Mouse (Mus musculus): Measurements from ENCODE around the gene Tubb4a. TPM values are rescaled to one million over a fixed set of nuclear protein-coding genes. Genes with fewer than 3 reads are reported as not detected.
"Not testable (repeated sequence)": the region's sequence is repeated elsewhere in the genome, so short reads cannot be mapped to it uniquely, and the experiment has no call there.

Tubb4a gene
- 3.2 and 4.2 TPM in 2 replicates for polyA plus RNA-seq (2012; rRNA removed)

DNA sequence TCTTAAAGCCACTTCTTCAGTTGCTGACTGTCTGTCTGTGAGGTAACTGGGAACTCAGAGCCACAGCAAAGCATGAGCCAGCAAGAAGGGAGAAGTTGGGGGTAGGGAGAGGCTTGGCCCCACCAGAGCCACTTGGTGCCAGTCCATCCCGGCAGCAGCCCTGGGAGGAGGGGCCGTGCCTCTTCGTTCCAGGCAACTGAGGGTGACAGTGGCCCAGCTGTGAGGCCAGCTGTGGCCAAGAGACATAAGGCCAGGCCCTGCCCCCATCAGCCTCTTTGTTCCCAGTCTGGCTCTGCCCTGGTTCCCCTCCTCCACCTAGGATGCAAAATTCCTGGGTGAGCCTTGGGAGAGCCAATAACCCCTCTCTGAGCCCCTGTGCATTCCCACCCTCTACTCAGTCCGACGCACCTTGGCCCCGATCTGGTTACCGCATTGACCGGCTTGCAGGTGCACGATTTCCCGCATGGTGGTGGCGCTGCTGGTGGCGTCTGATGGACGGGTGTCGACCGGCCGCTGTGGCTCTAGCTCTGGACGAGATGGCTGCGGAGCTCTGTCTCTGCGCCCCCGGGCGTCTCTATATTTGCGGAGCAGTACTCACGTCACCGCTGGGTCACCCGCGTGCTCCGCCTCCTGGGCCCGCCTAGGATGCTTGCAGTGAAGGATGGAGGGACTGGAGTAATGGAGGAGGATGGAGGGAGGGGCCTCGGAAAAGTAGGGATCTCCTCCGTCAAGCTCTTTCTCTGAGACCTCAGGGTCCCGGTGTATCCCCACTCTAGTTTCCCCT, at the start of gene Tubb4a:
Gene Tubb4a, minus strand, starts transcription at position 734 of the 784 bp plus-strand sequence.
- DNase-seq (ENCODE audit: low read depth, low spot score), result no peak
- 7% methylated on average over 31 of the region's 31 CpGs for WGBS

DNA sequence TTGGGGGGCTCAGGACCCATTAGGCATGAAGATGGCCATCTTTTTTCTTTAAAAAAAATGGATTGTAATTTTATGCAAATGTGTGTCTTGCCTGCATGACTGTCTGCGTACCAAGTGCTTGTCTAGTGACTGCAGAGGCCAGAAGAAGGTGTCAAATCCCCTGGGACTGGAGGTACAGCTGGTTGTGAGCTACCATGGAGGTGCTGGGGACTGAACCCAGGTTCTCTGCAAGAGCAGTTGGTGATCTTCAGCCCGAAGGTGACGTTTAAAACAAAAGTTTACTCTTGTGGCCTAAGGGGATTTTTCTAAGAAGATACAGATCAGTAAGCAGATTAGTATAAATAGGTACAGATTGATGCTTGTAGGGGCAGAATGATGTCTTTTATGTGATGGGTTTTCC, 48.1 kb upstream of the Tubb4a start:
- no peak for DNase-seq (ENCODE audit: low read depth, low spot score)
- 84% methylated on average over 3 of the region's 3 CpGs for WGBS

DNA sequence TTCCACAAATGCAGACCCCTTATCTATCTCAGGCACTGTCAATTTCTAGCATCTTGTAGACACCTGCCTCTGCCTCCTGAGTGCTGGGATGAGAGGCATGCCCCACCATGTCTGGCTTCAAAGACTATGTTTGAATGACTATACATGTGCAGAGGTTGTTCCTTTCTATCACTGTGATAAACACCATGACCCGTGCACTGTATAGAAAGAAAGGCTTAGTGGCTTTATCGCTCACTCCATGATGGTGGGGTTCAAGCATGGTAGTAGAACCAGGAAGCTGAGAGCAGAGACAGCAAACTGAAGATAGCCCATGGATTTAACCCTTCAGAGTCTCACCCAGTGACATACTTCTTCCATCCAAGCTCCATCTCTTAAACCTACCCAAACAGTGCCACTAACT, 47.1 kb upstream of the Tubb4a start:
- DNase-seq (ENCODE audit: low read depth, low spot score), result no peak
- 73% methylated on average over 2 of the region's 2 CpGs for WGBS

DNA sequence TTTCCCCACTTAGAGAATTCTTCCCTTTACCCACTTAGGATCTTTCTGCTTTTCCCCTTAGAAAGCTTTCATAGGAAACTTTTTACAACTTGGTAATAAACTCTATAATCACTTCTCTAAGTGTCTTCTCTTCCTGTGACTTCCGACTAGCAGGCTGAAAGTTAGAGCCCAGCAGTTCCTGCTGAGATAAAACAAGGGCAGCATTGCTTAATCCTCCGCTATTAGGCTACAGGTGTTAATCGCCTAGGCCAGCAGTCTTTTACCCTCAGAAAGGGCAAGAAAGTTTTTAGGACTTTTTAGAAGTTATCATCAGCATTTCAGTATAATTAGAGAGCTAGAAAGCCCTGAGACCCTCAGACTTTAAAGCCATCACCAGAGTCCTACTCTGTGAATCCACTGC, 46.4 kb upstream of the Tubb4a start:
- not testable (repeated sequence) for DNase-seq (ENCODE audit: low read depth, low spot score)
- 10% methylated on average over 3 of the region's 3 CpGs for WGBS

DNA sequence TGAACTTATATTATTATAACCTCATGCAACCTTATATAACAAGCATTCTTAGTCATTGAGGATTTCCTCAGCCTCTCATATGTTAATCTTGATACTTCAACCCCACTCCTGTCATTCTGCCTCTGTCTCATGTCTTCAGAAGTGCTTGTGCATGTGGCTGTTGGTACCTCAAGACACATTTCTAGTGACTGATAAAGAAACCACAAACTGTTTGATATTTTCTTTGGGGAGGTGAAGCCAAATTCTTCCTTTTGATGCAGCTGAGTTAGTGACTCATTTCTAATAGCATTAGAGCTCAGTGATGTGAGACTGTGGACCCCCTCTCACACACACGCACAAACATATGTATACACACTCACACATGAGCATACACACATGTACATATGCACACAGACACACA, 44.2 kb upstream of the Tubb4a start:
- WGBS, result 87% methylated on average over 1 of the region's 1 CpGs

DNA sequence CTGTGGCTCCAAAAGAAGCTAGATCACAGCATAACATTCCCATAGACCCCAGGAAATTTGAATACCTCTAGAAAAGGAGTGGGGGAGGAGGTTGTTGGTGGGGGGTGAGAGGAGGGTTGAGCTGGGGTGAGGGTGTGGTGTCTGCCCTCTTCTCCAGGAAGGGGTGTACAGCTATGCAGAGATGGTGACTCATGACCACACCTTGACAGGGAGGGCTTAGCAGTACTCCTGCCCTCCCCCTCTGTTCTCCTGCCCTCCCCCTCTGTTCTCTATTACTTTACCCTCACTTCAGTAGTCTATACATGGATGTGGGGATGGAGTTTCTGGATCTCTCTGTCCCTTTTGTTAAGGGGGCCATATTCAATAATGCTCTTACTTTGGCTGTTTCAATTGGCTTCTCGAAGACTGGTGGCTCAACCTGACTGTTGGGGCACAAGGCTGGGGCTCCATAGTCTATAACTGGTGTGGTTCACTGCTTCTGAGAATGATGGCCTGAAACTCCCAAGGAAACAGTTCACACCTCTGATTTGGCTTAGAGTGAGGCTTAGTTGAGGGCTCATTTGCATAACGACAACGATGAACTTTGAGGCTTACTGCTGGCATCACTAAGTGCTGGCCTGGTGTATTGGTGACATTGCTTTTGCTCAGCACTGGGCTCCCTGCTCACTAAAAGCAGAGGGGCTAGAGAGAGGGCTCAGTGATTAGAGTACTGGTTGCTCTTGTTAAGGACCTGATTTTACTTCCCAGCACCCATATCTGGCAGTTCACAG, 38.5 kb upstream of the Tubb4a start:
- WGBS, result 60% methylated on average over 3 of the region's 3 CpGs
- DNase-seq (ENCODE audit: low read depth, low spot score), result no peak

More for the DNA sequence above, 44.2 kb upstream of the Tubb4a start:
- no peak for DNase-seq (ENCODE audit: low read depth, low spot score)

DNA sequence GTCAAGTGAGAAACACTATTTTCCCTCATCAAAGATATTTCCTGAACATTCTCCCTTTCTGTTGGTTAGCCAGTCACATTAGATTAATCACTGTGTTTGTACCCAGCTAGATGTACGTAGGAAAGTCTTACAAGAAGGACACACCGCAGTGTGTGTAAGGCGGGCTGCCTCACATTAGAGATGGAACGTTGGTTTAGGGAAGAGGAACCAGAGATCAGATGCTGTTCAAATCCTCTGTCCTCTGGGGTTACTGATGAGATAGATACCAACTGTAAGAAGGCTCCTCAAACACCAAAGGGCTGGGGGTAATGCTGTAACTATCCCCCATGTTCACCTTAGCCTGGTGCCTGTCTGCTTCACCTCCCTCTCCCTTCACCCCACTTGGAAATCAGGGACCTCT, 37.2 kb upstream of the Tubb4a start:
- WGBS, result 84% methylated on average over 4 of the region's 4 CpGs
- no peak for DNase-seq (ENCODE audit: low read depth, low spot score)

DNA sequence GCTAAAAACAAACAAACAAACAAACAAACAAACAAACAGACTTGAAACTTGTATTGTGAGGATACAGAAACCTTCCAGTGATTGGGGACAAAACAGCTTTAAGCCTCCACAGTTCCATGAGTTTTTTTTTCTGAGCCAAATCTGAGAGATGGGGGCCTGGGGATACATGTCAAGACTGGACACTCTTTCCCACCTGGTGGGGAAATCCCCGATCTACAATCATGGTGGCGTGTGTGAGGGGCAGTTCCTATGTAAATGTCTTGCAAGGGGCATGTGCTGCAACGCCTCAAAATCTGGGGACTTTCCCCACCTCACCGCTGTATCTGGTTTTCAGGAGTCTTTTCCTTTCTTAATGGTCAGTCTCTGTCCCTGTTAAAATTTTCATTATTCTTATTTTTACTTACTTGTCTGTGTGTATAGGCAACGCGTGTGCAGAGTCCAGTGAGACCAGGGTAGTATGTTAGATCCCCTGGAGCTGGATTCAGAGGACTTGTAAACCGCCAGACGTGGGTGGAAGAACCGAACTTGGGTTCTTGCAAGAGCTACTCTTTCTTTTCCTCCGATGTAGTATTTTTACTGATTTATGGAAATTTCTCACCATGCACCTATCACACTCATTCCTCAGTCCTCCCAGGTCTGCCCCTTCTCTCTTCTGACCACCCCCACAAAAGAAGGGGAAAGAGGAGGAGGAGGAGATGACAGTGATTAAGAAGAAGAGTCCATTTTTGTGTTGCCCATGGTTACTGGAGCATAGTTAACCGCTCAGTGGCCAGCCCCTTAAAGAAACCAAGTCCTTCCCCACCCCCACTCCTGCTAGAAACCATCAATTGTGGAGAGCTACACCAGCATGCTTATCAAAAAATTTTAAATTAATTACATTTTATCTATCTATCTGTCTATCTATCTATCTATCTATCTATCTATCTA, 35.9 kb upstream of the Tubb4a start:
- DNase-seq (ENCODE audit: low read depth, low spot score), result no peak
- 87% methylated on average over 11 of the region's 11 CpGs for WGBS

DNA sequence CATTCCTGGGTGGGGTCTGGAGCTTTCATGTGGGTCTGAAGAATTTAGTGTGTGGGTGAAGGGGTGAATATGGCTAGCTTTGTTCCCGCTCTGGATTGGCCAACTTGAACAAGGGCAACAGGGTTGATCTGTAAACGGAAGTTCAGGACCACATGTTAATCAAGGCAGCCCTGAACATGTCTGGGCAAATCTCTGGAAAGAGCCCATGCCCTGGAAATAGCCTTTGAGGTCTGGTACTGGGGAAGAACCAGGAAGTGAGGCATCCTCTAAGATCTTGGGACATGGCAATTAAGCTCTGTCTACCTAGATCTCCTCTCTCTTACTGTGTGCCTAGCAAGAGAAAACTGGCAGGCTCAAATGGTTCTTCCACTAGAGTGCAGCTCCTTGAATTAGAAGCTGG, 34.3 kb upstream of the Tubb4a start:
- no peak for DNase-seq (ENCODE audit: low read depth, low spot score)
- WGBS, result 82% methylated on average over 2 of the region's 2 CpGs

DNA sequence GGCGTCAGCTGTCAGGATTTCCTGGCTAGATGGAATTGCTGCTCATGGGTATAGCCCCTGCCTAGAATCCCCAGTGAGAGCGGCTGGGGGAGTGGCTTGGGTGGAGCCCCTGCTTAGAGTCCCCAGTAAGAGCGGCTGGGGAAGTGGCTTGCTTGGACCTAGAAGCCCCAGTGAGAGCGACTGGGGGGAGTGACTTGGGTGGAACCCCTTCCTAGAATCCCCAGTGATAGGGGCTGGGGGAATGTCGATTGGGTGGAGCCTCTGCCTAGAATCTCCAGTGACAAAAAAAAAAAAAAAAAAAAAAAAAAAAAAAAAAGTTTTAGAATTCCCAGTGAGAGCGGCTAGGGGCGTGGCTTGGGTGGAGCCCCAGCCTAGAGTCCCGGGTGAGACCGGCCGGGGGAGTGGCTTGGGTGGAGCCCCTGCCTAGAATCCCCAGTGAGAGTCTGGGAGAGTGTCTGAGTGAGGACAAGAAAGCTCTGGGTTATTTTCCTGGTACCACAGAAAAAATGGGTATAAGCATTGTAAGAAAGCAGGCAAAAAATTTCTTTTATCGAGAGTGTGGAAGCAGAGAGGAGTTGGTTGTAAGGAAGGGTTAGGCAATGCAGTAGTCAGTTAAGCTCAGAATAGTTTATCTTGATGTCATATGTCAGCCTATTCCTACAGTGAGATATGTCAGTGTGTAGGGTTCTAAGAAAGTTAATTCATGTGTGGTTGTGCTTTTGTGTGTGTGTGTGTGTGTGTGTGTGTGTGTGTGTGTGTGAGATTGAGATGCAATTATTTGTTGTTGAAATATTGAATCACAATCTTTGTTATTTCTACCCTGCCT, 31.2 kb upstream of the Tubb4a start:
- no peak for DNase-seq (ENCODE audit: low read depth, low spot score)
- 9% methylated on average over 11 of the region's 11 CpGs for WGBS

DNA sequence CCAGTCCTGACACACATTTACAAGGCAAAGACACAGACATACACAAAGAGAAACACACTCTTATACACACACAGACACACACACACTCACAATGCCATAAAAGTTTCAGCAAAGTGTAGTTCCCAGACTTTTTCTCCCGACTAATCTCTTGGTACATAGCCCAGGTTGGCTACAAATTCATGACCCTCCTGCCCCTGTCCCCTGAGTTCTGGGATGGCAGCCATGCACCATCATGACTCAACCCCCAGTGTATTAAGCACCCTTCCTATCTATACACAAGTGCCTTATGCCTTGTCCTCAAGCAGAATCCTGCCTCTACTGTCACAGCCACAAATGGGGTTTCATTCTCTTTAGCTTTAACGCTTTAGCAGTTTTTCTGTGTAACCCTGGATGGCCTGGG, 29.2 kb upstream of the Tubb4a start:
- 56% methylated on average over 2 of the region's 2 CpGs for WGBS

DNA sequence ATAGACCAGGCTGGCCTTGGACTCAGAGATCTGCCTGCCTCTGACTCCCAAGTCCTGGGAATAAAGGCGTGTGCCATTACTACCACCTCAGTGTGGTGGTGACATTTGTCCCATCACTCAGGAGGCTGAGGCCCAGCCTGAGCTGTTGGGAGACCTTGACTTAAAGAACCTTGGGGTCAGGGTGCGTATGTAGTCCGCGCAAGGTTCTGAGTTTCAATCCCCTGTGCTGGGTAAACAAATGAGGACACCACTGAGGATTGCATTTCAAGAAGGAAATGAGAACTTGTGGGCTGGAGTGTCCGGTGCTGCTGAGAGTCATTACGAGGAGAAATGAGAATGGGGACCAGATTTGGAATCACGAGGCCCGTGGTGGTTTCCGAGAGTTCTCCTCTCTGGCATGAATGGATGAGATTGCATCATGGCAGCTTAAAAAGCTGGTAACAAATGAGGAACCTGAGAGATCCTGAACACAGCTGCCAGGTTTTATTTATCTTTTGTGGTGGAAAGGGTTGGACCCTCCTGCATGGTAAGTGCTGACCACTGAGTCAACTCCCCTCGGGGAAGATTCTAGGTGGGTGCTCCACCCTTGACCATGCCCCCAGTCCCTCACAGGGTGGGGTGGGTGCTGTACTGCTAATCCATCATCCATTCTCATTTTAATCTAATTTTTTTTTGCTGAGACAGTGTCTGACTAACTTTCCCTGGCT, 25.3 kb upstream of the Tubb4a start:
- DNase-seq (ENCODE audit: low read depth, low spot score), result no peak
- 75% methylated on average over 10 of the region's 10 CpGs for WGBS

More for the DNA sequence above, 29.2 kb upstream of the Tubb4a start:
- DNase-seq (ENCODE audit: low read depth, low spot score), result no peak

DNA sequence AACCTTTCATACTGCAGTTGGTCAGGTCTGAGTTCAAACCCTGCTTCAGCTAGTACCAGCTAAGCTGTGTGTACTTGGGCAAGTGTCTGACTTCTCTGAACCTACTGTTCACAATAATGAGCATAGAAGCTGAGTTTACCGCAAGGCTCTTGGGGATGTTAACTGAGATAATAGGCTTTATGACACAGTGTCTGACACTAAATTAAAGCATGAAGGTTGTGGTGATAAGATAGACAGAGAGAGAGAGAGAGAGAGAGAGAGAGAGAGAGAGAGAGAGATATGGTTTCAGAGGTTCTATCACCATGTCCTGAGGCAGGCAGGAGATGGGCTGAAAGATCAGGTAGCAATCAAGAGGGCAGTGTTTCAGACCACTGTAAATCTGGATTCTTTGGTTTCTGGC, 22.4 kb upstream of the Tubb4a start:
- WGBS, result 91% methylated on average over 1 of the region's 1 CpGs

DNA sequence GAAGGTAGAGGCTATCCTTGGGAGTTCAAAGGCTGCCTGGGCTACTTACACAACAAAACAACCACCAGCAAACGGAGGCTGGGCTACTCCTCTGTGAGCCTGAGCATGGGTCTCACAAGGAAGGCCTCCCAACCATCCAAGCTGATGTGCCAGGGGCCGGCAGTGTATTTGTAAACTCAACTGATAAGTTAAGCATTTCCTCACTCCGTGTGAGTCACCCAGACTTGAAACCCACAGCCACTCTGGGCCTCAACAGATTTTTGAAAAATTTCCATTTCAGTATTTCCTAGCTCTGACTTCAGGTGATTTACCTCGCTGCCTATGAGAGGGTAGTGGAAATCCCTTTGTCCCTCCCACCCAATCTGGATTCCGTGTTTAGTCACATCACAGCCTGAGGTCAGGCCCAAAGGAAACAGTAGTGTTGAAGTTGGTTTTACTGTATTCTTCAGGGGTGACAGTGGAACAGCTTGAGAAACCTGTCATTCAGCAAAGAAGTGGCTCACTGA, 21.1 kb upstream of the Tubb4a start:
- WGBS, result 58% methylated on average over 5 of the region's 5 CpGs
- DNase-seq (ENCODE audit: low read depth, low spot score), result no peak

More for the DNA sequence above, 22.4 kb upstream of the Tubb4a start:
- no peak for DNase-seq (ENCODE audit: low read depth, low spot score)

DNA sequence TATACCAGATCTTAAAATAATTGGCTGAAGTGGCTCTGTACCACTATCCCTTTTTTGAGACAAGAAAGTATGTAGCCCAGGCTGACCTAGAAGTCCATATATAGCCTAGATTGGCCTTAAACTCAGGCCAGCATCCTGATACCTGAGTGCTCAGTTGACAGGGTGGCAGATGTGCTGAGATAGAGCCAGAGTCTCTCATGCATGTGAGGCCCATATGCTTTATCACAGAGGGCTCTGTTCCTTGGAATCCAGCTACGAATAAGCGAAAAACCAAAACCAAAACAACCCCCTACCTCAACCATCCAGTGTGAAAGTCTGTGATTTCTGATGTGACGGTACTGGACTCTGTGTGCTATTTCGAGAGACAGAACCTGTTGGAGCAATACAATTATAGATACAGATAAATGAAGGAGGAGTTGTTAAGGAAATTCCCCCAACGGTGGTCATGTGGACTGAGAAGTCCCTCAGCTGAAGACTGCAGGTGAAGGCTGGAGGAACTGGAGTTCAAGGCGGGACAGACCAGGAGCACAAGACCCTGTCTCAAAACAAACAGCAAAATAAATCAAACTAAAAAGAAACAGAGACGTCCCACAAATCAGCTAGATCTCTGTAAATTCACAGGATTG, 20.6 kb upstream of the Tubb4a start:
- 91% methylated on average over 7 of the region's 7 CpGs for WGBS
- no peak for DNase-seq (ENCODE audit: low read depth, low spot score)

DNA sequence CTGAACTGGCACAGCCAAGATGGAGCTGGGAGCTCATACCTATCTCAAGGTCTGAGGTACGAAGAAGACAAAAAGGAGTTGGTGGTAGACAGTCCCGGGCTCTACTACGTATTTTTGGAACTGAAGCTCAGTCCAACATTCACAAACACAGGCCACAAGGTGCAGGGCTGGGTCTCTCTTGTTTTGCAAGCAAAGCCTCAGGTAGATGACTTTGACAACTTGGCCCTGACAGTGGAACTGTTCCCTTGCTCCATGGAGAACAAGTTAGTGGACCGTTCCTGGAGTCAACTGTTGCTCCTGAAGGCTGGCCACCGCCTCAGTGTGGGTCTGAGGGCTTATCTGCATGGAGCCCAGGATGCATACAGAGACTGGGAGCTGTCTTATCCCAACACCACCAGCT, 19.5 kb upstream of the Tubb4a start:
- 88% methylated on average over 5 of the region's 5 CpGs for WGBS
- DNase-seq (ENCODE audit: low read depth, low spot score), result no peak

DNA sequence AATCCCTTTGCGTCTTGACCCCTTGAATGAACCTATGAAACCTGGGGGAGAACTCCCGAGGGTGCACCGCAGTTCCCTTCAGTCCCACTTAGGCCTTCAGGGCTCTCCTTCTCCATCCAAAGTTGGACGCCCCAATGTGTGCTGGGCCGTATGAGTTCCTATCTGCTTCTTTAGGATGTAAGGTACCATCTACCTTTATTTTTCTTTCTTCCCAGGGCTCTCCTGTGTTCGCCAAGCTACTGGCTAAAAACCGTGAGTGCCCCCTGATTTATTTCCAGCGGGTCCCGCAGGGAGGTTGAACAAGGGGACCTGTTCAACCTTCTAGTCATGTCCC, 18.4 kb upstream of the Tubb4a start:
- DNase-seq (ENCODE audit: low read depth, low spot score), result no peak
- WGBS, result 41% methylated on average over 9 of the region's 9 CpGs
